Mouse (Mus musculus): ENCODE results near the gene Mms19. TPM values are rescaled to one million over a fixed set of nuclear protein-coding genes. Genes with fewer than 3 reads are reported as not detected.

Mms19 gene
- polyA plus RNA-seq, 1 experiment from 2014 or later: 33.4 TPM

DNA sequence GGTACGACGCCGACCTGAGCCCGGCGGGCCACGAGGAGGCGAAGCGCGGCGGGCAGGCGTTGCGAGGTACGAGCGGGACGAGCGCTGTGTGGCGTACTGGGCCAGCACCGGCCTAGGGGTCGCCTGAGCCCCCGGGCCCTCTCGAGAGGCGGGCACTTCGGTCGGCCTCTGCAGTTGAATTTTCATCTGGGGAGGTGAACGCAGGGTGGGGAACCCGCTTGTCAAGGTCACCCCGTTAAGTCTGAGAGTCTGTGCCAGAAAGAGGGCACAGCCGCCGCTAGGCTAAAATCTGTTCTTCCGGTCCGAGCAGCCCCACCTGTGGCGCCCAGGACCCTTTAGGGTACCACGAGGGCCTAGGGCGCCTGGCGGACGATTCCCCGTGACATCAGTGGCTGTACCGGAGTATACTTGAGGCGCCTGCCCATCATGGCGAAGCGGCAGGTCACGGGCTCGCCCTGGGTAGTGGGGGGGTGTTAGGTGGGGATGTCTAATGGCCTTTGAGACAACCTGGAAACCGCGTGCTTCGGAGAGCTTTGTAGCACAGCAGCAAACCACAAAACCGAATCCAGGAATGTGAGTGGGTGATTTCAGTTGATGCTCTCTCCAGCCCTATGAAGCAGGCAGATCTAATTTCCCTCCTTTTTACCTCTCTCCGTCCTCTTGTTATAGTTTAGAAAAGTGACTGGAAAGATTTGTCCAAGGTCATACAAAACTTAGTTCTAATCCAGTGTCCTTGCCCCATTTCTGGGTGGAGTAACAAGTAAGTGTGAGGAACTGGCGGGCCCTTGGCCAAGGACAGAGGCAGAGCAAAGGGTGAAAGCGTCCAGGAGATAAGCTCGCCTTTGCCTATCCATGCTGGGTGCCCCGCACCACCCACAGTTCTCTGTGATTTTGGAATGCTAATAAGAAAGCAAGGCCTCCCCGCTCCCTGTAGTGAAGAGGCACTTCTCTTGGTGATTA is 68.6 kb downstream of the Mms19 start:
- Histone ChIP-seq H3K4me3 (ENCODE audit: low read depth, low read length) (peak overlapping the region; percentile 70), H3K27me3 (ENCODE audit: control insufficient read depth, insufficient read depth, low read length) (no peaks in the 10 kb centered on the region), H3K36me3 (ENCODE audit: control insufficient read depth, insufficient read depth, low read length) (peaks cover 8% of the 10 kb centered on the region; the same call in 1 of the 2 replicates), H3K27ac (ENCODE audit: low read depth, low read length) (peak overlapping the region; percentile 63), H3K9ac (ENCODE audit: low read length) (peak overlapping the region; percentile 91), H3K4me2 (peak overlapping the region; percentile 71), H3K4me1 (ENCODE audit: control insufficient read depth, insufficient read depth, low read length) (peaks cover 15% of the 10 kb centered on the region), H3K9me3 (ENCODE audit: control insufficient read depth, low read length) (no peaks in the 10 kb centered on the region)
- ATAC-seq (ENCODE audit: low FRiP score) (peak; percentile 50), DNase-seq (ENCODE audit: low spot score, missing footprints) (peak; percentile 90)
- under 1% methylated on average over 49 of the region's 53 CpGs for WGBS

DNA sequence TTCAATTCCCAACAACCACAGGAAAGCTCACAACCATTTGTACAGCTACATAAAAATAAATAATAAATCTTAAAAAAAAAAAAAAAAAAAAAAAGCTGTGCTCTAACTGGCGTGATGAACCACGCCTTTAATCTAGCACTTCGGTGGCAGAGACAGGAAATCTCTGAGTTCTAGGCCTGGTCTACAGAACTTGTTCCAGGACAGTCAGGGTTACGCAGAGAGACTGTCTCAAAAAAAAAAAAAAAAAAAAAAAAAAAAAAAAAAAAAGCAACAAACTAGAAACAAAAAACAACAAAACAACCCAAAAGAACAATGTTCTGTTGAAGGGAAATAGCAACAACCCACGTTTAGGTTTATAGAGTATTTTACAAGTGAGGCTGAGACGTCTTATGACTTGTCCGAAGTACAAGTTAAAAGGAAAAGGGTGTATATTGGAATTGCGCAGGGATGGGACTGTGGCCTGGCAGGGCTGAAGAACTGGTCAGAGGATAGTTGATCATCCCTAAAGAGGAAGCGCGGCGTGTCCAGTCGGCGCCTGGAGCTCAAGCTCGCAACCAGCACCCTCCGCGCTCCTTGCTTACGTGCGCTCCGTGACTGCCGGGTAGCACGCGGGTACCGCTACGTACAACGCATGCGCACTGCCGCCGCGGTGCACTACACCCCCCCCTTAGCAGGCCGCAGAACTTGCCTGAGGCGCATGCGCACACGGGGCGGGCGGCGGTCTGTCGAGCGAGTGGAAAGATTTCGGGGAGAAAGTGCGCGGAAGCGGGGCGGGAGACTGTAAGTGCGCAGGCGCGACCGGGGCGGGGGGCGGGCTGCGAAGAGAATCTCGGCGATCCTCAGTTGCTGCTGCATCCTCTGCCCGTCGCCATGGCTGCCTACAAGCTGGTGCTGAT is 69.5 kb downstream of the Mms19 start, which contains the start of gene Pgam1:
Gene Pgam1, plus strand, starts transcription at position 746 of the 896 bp plus-strand sequence.
- Histone ChIP-seq H3K27me3 (ENCODE audit: control insufficient read depth, insufficient read depth, low read length) (no peaks in the 10 kb centered on the region), H3K9ac (ENCODE audit: low read length) (peak within 1 kb of the TSS; percentile 91), H3K36me3 (ENCODE audit: control insufficient read depth, insufficient read depth, low read length) (peaks cover 3% of the 10 kb centered on the region; the same call in 1 of the 2 replicates), H3K4me2 (peak within 1 kb of the TSS; percentile 71), H3K4me3 (ENCODE audit: low read depth, low read length) (peak within 1 kb of the TSS; percentile 70), H3K4me1 (ENCODE audit: control insufficient read depth, insufficient read depth, low read length) (peaks cover 15% of the 10 kb centered on the region), H3K9me3 (ENCODE audit: control insufficient read depth, low read length) (no peaks in the 10 kb centered on the region), H3K27ac (ENCODE audit: low read depth, low read length) (peak within 1 kb of the TSS; percentile 78)
- ATAC-seq (ENCODE audit: low FRiP score): peak; percentile 95
- peak; percentile 100 for DNase-seq (ENCODE audit: low spot score, missing footprints)
- 6% methylated on average over 54 of the region's 54 CpGs for WGBS

DNA sequence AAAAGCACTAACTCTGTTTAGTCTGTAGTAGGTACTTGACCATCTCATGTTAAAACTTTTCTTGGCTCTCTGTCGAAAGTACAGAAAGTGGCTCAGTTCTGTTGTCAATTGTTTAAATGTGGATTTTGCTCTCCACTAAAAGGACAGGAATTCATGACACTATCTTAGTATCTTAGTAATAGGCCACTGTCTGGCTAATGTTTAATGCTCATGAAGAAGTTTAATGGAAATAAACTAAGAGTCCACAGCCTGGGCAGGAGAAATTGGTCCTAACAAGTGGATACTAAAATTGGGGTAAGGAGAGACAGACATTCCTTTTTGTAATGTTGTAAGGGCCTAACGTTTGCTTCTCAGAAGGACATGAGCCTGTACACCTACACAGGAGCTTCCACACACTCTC is 70.6 kb downstream of the Mms19 start:
- WGBS: 92% methylated on average over 2 of the region's 2 CpGs

DNA sequence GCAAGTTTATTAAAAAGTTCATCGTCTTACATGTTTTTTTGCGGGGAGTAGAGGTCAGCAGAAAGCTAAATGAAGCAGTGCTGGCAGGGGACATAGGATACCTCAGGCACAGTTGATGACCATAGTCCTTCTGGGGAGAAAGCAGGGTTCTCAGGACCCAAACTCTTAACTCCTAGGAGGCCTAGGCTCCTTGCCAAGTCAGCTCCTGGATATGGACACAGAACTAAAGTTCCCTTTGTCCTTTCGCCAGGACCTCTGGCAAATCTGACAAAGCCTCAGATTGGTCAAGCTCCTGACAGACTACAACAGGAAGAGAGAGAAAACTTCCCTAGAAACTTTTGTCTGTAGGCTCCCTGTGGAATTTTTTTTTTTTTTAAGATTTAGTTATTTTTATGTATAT is 72.2 kb downstream of the Mms19 start:
- H3K27me3 ChIP-seq (ENCODE audit: control insufficient read depth, insufficient read depth, low read length): no peaks in the 10 kb centered on the region
- no peak overlapping the region for H3K9ac ChIP-seq (ENCODE audit: low read length)
- H3K9me3 ChIP-seq (ENCODE audit: control insufficient read depth, low read length): no peaks in the 10 kb centered on the region
- no peak overlapping the region for H3K4me3 ChIP-seq (ENCODE audit: low read depth, low read length)
- no peaks in the 10 kb centered on the region for H3K36me3 ChIP-seq (ENCODE audit: control insufficient read depth, insufficient read depth, low read length)
- H3K4me1 ChIP-seq (ENCODE audit: control insufficient read depth, insufficient read depth, low read length): peaks cover 10% of the 10 kb centered on the region
- 88% methylated on average over 3 of the region's 3 CpGs for WGBS
- peak; percentile 17 for DNase-seq (ENCODE audit: low spot score, missing footprints)
- no peak for ATAC-seq (ENCODE audit: low FRiP score)
- H3K4me2 ChIP-seq: no peak overlapping the region
- H3K27ac ChIP-seq (ENCODE audit: low read depth, low read length): no peak overlapping the region

More for the DNA sequence above, 70.6 kb downstream of the Mms19 start:
- Histone ChIP-seq H3K27me3 (ENCODE audit: control insufficient read depth, insufficient read depth, low read length) (no peaks in the 10 kb centered on the region), H3K36me3 (ENCODE audit: control insufficient read depth, insufficient read depth, low read length) (no peaks in the 10 kb centered on the region), H3K4me3 (ENCODE audit: low read depth, low read length) (no peak overlapping the region), H3K9me3 (ENCODE audit: control insufficient read depth, low read length) (no peaks in the 10 kb centered on the region), H3K4me2 (no peak overlapping the region), H3K9ac (ENCODE audit: low read length) (no peak overlapping the region), H3K27ac (ENCODE audit: low read depth, low read length) (no peak overlapping the region), H3K4me1 (ENCODE audit: control insufficient read depth, insufficient read depth, low read length) (peaks cover 15% of the 10 kb centered on the region)
- DNase-seq (ENCODE audit: low spot score, missing footprints) (peak; percentile 79), ATAC-seq (ENCODE audit: low FRiP score) (no peak)

DNA sequence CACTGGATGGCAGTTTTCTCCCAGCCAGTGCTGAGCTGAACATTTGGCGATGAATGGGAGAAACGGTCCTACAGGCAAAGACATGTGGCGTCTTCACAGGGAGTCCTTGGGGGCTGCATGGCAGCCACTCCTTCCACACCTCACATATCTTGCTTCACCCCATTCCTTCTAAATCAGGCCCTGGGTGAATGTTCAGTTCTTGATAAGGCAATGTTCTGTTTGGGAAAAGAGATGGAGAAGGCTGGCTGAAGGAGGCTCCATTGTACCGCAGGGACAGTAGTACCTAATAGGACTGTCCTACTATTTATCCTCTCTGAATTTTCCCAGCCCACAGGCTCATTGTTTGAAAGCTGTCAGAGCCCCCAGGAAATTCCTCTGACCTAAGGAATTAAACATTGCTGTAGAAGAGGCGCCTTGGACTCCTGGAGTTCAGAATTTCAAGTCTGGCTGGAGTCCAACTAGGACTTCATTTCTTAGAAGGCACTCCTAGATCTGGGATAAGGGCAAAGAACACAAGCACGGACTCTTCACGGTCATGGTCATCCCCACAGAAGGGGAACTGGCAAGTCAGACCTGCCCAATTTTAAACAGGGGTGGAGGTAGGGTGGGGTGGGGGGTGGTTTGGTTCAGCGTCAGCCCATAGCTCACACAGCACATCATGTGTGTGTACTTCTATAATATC is 73.7 kb downstream of the Mms19 start:
- Histone ChIP-seq H3K27ac (ENCODE audit: low read depth, low read length) (no peak overlapping the region), H3K27me3 (ENCODE audit: control insufficient read depth, insufficient read depth, low read length) (no peaks in the 10 kb centered on the region), H3K9me3 (ENCODE audit: control insufficient read depth, low read length) (no peaks in the 10 kb centered on the region), H3K4me3 (ENCODE audit: low read depth, low read length) (no peak overlapping the region), H3K9ac (ENCODE audit: low read length) (no peak overlapping the region), H3K4me2 (no peak overlapping the region), H3K36me3 (ENCODE audit: control insufficient read depth, insufficient read depth, low read length) (no peaks in the 10 kb centered on the region), H3K4me1 (ENCODE audit: control insufficient read depth, insufficient read depth, low read length) (no peaks in the 10 kb centered on the region)
- 59% methylated on average over 8 of the region's 8 CpGs for WGBS
- ATAC-seq (ENCODE audit: low FRiP score) (no peak), DNase-seq (ENCODE audit: low spot score, missing footprints) (peak; percentile 49)

DNA sequence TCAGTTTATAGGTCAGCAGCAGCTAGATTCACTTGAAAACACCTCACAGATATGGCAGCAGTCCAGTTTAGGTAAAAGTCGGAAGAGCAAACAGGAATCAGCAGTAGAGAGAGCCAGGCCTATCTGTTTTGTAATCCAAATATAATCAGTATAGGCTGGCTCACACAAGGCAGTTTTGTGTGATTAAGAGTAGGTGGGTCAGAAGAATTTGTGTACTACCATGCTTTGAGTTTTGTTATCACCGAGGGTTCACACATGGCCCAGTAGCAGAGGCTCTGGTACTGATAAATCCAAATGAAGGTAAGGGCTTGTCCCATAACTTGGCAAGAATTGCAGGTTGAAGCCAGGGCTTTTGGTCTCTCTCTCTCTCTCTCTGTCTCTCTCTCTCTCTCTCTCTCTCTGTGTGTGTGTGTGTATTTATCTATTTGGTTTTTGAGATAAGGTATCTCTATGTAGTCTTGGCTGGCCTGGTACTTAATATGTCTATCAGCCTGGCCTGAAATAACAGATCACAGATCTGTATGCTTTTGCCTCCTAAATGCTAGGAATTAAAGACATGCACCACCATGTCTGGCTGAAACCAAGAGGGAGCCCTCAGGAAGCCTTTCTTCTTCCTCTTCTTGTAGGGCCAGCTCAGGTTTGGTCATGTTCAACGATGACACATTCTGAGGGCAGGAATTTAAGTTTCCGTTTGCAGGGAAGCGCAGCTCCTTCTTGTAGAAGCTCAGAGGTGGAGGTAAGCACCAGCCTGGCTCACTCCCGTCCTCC is 74.5 kb downstream of the Mms19 start:
- Histone ChIP-seq H3K9me3 (ENCODE audit: control insufficient read depth, low read length) (no peaks in the 10 kb centered on the region), H3K36me3 (ENCODE audit: control insufficient read depth, insufficient read depth, low read length) (no peaks in the 10 kb centered on the region), H3K4me1 (ENCODE audit: control insufficient read depth, insufficient read depth, low read length) (no peaks in the 10 kb centered on the region), H3K27me3 (ENCODE audit: control insufficient read depth, insufficient read depth, low read length) (no peaks in the 10 kb centered on the region), H3K4me2 (no peak overlapping the region), H3K27ac (ENCODE audit: low read depth, low read length) (no peak overlapping the region), H3K4me3 (ENCODE audit: low read depth, low read length) (no peak overlapping the region), H3K9ac (ENCODE audit: low read length) (no peak overlapping the region)
- DNase-seq (ENCODE audit: low spot score, missing footprints) (peak; percentile 44), ATAC-seq (ENCODE audit: low FRiP score) (no peak)
- 64% methylated on average over 6 of the region's 6 CpGs for WGBS

DNA sequence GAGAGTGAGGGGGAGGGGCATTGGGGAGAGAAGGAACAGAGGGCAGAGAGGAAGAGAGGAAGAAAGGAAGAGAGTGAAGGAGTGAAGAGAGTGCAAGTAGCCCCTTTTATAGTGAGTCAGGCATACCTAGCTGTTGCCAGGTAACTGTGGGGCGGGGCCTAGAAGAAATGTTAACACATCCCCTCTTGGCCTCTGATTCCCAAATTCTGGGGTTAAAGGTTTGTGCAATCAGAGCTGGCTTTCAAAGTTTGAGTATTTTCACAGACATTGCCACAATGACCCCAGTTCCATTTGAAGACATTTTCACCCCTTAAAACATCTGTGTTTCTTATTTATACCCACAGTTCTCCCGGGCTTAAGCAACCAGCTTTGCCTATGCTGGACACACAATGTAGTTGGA is 75.7 kb downstream of the Mms19 start:
- ATAC-seq (ENCODE audit: low FRiP score) (no peak), DNase-seq (ENCODE audit: low spot score, missing footprints) (peak; percentile 53)
- H3K4me2 ChIP-seq: no peak overlapping the region
- H3K36me3 ChIP-seq (ENCODE audit: control insufficient read depth, insufficient read depth, low read length): no peaks in the 10 kb centered on the region
- WGBS: 90% methylated on average over 2 of the region's 2 CpGs
- H3K27me3 ChIP-seq (ENCODE audit: control insufficient read depth, insufficient read depth, low read length): no peaks in the 10 kb centered on the region
- H3K9ac ChIP-seq (ENCODE audit: low read length): no peak overlapping the region
- H3K4me3 ChIP-seq (ENCODE audit: low read depth, low read length): no peak overlapping the region
- no peaks in the 10 kb centered on the region for H3K9me3 ChIP-seq (ENCODE audit: control insufficient read depth, low read length)
- H3K4me1 ChIP-seq (ENCODE audit: control insufficient read depth, insufficient read depth, low read length): no peaks in the 10 kb centered on the region
- H3K27ac ChIP-seq (ENCODE audit: low read depth, low read length): no peak overlapping the region

Measured in midbrain, embryonic 11.5 days (tissue).